Mouse (Mus musculus): ENCODE measurements around the gene Dpf3.

DNA sequence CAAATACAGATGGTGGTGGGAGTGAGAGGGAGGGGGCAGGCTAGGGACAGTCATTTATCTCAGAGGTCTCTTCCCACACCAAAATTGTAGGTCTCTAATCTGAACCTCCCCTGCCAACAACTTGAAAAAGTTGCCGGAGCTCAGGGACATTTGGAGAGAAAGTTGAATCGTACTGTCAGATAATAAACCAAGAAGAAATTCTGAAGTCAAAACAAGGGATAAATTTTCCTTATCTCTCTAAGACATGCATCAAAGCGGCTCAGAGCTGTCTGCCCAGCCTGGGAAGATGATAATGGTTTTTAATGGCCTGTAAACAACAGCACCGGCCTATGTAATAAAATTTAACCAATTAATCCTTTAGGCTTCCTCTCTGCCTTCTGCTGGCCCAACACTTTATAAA is 59.9 kb downstream of the Dpf3 start:
- TF ChIP-seq EP300 (IDR thresholded peaks at IDR 0.05; ENCODE audit: low read depth) = no peak
- no peak for TF ChIP-seq CTCF (IDR thresholded peaks at IDR 0.05; ENCODE audit: low read depth)
